Mouse (Mus musculus): ENCODE data around the gene Hspd1. TPM values are rescaled to one million over a fixed set of nuclear protein-coding genes. Genes with fewer than 3 reads are reported as not detected.

The Hspd1 gene
- polyA plus RNA-seq, 1 experiment from 2014 or later, result 236 TPM

DNA sequence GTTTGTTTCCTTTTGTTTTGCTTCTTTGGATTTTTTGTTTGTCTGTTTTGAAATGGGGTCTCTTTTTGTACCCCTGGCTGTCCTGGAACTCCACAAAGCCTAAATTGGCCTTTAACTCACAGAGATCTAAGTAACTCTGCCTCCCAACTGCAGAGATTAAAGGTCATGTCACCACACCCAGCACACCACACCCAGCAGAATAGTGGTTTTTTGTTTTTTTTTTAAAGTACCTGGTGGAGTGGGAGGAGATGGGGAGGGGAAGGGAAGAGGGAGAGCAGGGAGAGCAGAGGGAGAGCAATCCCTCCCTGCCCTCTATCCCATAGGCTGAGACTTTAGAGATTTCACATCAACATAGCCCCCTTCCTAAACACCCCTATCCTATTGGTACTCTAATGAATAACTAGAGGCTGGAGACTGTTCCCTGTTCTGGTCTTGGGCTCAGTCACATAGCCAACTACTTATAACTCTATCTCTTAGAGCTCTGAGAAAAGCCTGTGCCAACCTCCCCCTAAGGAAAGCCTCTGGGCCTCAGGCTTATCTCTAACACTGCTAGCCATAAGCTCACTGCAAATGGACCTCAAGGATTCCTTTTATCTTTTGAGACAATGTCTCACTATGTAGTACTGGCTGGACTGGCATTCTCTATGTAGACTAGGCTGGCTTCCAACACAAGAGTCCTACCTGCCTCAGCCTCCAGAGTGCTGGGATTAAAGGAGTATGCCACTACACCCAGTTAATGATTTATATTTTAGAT is 56.8 kb downstream of the Hspd1 start:
- Histone ChIP-seq H3K4me1 (ENCODE audit: control insufficient read depth, low read depth, low read length) (peaks cover 20% of the 10 kb centered on the region), H3K27ac (ENCODE audit: low read length) (no peak overlapping the region), H3K9me3 (replicated peaks; ENCODE audit: control insufficient read depth, low read length) (no peaks in the 10 kb centered on the region), H3K27me3 (ENCODE audit: control insufficient read depth, insufficient read depth, low read depth, low read length) (no peaks in the 10 kb centered on the region), H3K36me3 (ENCODE audit: control insufficient read depth, insufficient read depth) (no peaks in the 10 kb centered on the region), H3K4me2 (ENCODE audit: low read depth, low read length) (no peak overlapping the region), H3K4me3 (ENCODE audit: low read depth, low read length) (no peak overlapping the region), H3K9ac (ENCODE audit: low read depth, low read length) (no peak overlapping the region)
- ATAC-seq (ENCODE audit: low read depth), result no peak

- Histone ChIP-seq H3K9ac (ENCODE audit: low read depth, low read length) (no peak overlapping the region), H3K27me3 (ENCODE audit: control insufficient read depth, insufficient read depth, low read depth, low read length) (no peaks in the 10 kb centered on the region), H3K36me3 (ENCODE audit: control insufficient read depth, insufficient read depth) (no peaks in the 10 kb centered on the region), H3K4me3 (ENCODE audit: low read depth, low read length) (peak overlapping the region; percentile 9), H3K9me3 (replicated peaks; ENCODE audit: control insufficient read depth, low read length) (no peaks in the 10 kb centered on the region), H3K4me2 (ENCODE audit: low read depth, low read length) (peak overlapping the region; percentile 38), H3K27ac (ENCODE audit: low read length) (peak overlapping the region; percentile 58; the same call in 1 of the 2 replicates), H3K4me1 (ENCODE audit: control insufficient read depth, low read depth, low read length) (peaks cover 27% of the 10 kb centered on the region)
- WGBS (ENCODE audit: insufficient replicate concordance), result 43% methylated on average over 4 of the region's 4 CpGs
- no peak for ATAC-seq (ENCODE audit: low read depth)
These were observed 58.6 kb downstream of the Hspd1 start for GRCm38 (mm10) chr1:55029446-55029845.

- no peaks in the 10 kb centered on the region for H3K36me3 ChIP-seq (ENCODE audit: control insufficient read depth, insufficient read depth)
- peak overlapping the region; percentile 58 for H3K27ac ChIP-seq (ENCODE audit: low read length)
- H3K4me3 ChIP-seq (ENCODE audit: low read depth, low read length), result peak overlapping the region; percentile 9
- peak overlapping the region; percentile 38 for H3K4me2 ChIP-seq (ENCODE audit: low read depth, low read length)
- no peaks in the 10 kb centered on the region for H3K27me3 ChIP-seq (ENCODE audit: control insufficient read depth, insufficient read depth, low read depth, low read length)
- H3K9ac ChIP-seq (ENCODE audit: low read depth, low read length), result no peak overlapping the region
- 28% methylated on average over 11 of the region's 11 CpGs for WGBS (ENCODE audit: insufficient replicate concordance)
- peaks cover 33% of the 10 kb centered on the region for H3K4me1 ChIP-seq (ENCODE audit: control insufficient read depth, low read depth, low read length)
- H3K9me3 ChIP-seq (replicated peaks; ENCODE audit: control insufficient read depth, low read length), result no peaks in the 10 kb centered on the region
- no peak for ATAC-seq (ENCODE audit: low read depth)
These were observed 59.4 kb downstream of the Hspd1 start for GRCm38 (mm10) chr1:55028512-55029249.

GRCm38 (mm10) chr1:55027966-55028365 is 60.1 kb downstream of the Hspd1 start:
- Histone ChIP-seq H3K9ac (ENCODE audit: low read depth, low read length) (peak overlapping the region; percentile 70), H3K27ac (ENCODE audit: low read length) (peak overlapping the region; percentile 97), H3K27me3 (ENCODE audit: control insufficient read depth, insufficient read depth, low read depth, low read length) (no peaks in the 10 kb centered on the region), H3K36me3 (ENCODE audit: control insufficient read depth, insufficient read depth) (no peaks in the 10 kb centered on the region), H3K4me3 (ENCODE audit: low read depth, low read length) (peak overlapping the region; percentile 89), H3K4me2 (ENCODE audit: low read depth, low read length) (peak overlapping the region; percentile 81), H3K9me3 (replicated peaks; ENCODE audit: control insufficient read depth, low read length) (no peaks in the 10 kb centered on the region), H3K4me1 (ENCODE audit: control insufficient read depth, low read depth, low read length) (peaks cover 39% of the 10 kb centered on the region)
- WGBS (ENCODE audit: insufficient replicate concordance), result 83% methylated on average over 1 of the region's 1 CpGs
- ATAC-seq (ENCODE audit: low read depth), result no peak

Other genes starting within 250 kb of the Hspd1 start
- gene Ankrd44, start 161.9 kb downstream of the Hspd1 start, polyA plus RNA-seq (2015; fragmentation: Nextera tagmentation; extraction: Ambion mirVana), result 4.8 and 4.9 TPM in 2 replicates
- 118 and 121 TPM in 2 replicates for gene Sf3b1, start 60.8 kb downstream of the Hspd1 start, polyA plus RNA-seq (2015; fragmentation: Nextera tagmentation; extraction: Ambion mirVana)
- gene Coq10b, start 35.5 kb downstream of the Hspd1 start, polyA plus RNA-seq (2015; fragmentation: Nextera tagmentation; extraction: Ambion mirVana), result 12.0 and 12.7 TPM in 2 replicates
- gene Hspe1, start 111 bp downstream of the Hspd1 start, polyA plus RNA-seq (2015; fragmentation: Nextera tagmentation; extraction: Ambion mirVana), result 269 and 326 TPM in 2 replicates
- gene Mob4, start 43.0 kb upstream of the Hspd1 start, polyA plus RNA-seq (2015; fragmentation: Nextera tagmentation; extraction: Ambion mirVana), result 39.5 and 39.8 TPM in 2 replicates
- 0.68 and 0.86 TPM in 2 replicates for gene Rftn2, start 138.5 kb upstream of the Hspd1 start, polyA plus RNA-seq (2015; fragmentation: Nextera tagmentation; extraction: Ambion mirVana)
- 1.4 and 1.5 TPM in 2 replicates for gene Mars2, start 148.9 kb upstream of the Hspd1 start, polyA plus RNA-seq (2015; fragmentation: Nextera tagmentation; extraction: Ambion mirVana)

Measured in liver, embryonic 16.5 days (tissue).